Mouse (Mus musculus): ENCODE measurements around the gene Tent5a.

Gene Tent5a

DNA sequence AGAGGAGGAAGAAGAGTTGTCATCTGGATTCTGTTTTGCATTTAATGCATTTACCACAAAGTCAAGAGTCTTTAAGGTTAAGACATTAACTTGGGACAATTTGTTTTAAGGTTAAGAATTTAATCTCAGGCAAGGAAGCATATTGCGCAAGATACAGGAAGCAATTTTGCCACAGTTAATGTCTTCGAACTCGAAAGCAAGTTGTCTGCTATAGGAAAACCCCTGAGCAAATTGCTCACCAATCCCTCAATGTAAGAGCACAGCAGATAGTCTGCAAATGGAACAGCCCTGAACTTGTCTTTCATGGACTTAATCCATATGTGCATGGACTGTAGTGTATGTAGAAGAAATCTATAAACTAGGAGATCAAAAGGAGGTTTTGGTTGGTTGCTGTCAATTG is 23.8 kb downstream of the Tent5a start:
- no peak for DNase-seq

DNA sequence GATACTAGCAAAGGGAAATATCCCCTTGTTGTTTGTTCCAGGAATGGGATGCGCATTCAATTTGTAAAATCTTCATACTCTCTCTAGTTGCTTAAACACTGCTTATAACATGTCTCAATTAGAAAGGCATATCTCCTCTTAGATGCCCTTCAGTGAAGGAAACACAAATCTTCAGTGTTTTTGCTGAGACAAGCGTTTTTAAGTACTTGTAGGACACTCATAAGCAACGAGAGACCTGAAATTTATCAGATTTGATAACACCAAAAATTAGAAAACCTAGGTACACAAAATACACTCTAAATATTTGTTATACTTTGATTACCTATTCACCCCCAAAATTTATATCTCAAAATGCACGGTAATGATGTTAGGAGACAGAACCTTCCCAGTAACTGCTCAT is 24.3 kb downstream of the Tent5a start:
- DNase-seq, result no peak

DNA sequence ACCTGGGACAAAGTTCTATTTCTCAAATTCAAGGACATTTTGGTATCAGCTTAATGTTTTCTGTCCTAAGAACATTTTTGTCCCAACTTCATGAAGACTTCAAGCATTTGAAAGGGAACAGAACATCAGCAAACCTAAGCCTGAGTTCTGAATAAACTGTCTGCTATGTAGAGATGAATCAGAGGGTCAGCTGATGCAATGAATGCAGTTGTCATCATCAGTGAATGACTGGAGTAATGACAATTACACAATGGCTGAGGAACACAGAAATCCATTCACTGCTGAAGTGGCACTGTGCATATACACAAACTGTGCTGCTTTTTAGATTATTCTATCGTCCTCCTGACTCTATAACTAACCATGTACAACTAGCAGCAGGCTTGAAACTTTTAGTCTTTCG is 53.0 kb downstream of the Tent5a start:
- no peak for DNase-seq

Data from lung, postnatal 14 days (tissue).